Mouse (Mus musculus): Measurements from ENCODE around the gene Sntb2. TPM values are rescaled to one million over a fixed set of nuclear protein-coding genes. Genes with fewer than 3 reads are reported as not detected.

The Sntb2 gene
- polyA plus RNA-seq, 1 experiment from 2014 or later, result 10.3 TPM

DNA sequence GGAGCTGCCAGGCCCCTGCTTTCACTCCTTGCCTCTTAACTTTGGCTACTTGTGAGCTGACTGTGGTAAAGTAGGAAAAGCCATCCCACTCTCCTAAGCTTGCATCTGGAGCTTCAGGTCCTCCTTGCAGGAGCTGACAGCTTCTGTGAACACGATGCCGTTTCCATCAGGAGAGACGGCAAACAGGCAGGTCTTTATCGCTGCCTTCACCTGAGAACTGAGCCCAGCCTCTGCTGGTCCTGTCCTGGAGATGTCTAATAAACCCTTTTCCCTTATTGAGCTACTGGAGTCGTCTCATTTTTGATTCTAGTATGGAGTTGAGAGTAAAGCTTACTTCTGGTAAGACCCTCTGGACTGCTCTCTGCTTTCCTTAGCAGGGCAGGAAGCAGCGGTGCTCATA, 109.9 kb downstream of the Sntb2 start:
- peaks cover 81% of the 10 kb centered on the region for H3K36me3 ChIP-seq
- H3K27me3 ChIP-seq (replicated peaks), result no peaks in the 10 kb centered on the region
- no peaks in the 10 kb centered on the region for H3K9me3 ChIP-seq
- no peak overlapping the region for H3K27ac ChIP-seq (replicated peaks)
- no peak overlapping the region for H3K4me2 ChIP-seq
- WGBS, result 86% methylated on average over 6 of the region's 6 CpGs
- H3K4me1 ChIP-seq, result peaks cover 22% of the 10 kb centered on the region
- ATAC-seq (ENCODE audit: extremely low read depth, insufficient number of reproducible peaks, low FRiP score, low TSS enrichment), result no peak
- no peak overlapping the region for H3K4me3 ChIP-seq
- no peak overlapping the region for H3K9ac ChIP-seq

DNA sequence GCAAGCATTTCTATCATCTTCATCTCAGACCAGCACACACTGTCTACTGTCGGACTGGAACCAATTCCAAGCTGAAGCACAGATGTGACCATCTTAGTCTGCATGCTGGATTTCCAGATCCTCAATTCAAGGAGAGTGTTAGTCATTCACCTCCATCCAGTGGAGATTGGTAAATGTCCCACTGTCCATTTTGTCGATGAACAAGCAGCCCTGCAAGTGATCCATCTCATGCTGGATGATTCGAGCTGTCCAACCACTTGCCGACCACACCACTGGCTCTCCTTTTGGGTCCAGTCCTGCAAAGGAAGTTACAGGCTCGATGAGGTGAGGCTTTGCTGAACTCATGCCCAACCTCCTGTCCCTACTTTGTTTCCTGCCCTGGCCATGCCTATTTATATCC, 111.4 kb downstream of the Sntb2 start:
- peak overlapping the region; percentile 95 for H3K27ac ChIP-seq (replicated peaks)
- H3K4me2 ChIP-seq, result peak overlapping the region; percentile 96
- no peaks in the 10 kb centered on the region for H3K27me3 ChIP-seq (replicated peaks)
- peaks cover 81% of the 10 kb centered on the region for H3K36me3 ChIP-seq
- H3K9ac ChIP-seq, result peak overlapping the region; percentile 92
- 57% methylated on average over 5 of the region's 5 CpGs for WGBS
- no peaks in the 10 kb centered on the region for H3K9me3 ChIP-seq
- H3K4me3 ChIP-seq, result peak overlapping the region; percentile 93
- peaks cover 22% of the 10 kb centered on the region for H3K4me1 ChIP-seq
- no peak for ATAC-seq (ENCODE audit: extremely low read depth, insufficient number of reproducible peaks, low FRiP score, low TSS enrichment)

DNA sequence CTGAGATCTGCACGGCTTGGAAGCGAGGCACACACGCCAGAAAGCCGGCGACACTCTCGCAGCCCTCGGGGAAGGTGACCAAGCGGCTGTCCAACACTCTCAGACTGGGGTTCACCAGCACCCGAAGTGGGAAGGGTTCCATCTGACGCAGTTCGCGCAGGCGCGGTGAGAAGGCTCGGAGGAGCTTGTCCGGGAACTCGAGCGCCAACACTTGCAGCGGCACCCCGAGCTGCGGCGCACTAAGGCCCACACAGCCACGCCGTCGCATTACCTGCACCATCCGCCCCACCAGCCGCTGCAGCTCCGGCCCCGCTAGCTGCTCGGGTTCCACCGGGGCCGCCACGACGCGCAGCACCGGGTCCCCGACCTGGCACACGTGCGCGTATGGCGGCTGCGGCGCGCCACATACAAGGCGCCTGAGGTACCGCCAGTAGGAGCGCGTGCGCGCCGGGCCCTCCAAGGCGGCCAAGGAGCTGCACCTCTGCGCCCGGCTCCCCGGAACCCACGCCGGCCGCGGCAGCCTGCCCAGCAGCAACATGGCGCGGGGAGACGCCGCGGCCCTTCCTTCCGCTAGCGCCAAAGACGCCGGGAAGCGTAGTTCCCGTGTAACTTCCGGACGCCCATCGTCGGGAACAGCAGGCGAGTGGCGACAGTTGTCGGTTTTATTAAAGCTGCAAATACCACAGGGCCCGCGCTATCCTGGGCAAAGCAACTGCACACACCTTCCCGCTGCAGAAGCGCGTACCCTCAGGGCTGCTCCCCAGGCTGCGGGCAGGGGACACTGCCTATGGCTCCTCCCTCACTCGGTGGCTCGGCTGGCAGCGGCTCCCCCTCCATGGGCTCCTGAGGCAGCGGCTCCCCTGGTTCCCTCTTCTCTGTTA, 112.8 kb downstream of the Sntb2 start, which contains the start of gene Pdf:
Pdf (minus strand) TSS at position 554 of the 881 bp plus-strand sequence.
- peak within 1 kb of the TSS; percentile 92 for H3K9ac ChIP-seq
- H3K9me3 ChIP-seq, result no peaks in the 10 kb centered on the region
- peaks cover 22% of the 10 kb centered on the region for H3K4me1 ChIP-seq
- peak within 1 kb of the TSS; percentile 95 for H3K27ac ChIP-seq (replicated peaks)
- peaks cover 81% of the 10 kb centered on the region for H3K36me3 ChIP-seq
- no peaks in the 10 kb centered on the region for H3K27me3 ChIP-seq (replicated peaks)
- peak within 1 kb of the TSS; percentile 96 for H3K4me2 ChIP-seq
- WGBS, result under 1% methylated on average over 84 of the region's 87 CpGs
- ATAC-seq (ENCODE audit: extremely low read depth, insufficient number of reproducible peaks, low FRiP score, low TSS enrichment), result peak; percentile 60
- H3K4me3 ChIP-seq, result peak within 1 kb of the TSS; percentile 93

DNA sequence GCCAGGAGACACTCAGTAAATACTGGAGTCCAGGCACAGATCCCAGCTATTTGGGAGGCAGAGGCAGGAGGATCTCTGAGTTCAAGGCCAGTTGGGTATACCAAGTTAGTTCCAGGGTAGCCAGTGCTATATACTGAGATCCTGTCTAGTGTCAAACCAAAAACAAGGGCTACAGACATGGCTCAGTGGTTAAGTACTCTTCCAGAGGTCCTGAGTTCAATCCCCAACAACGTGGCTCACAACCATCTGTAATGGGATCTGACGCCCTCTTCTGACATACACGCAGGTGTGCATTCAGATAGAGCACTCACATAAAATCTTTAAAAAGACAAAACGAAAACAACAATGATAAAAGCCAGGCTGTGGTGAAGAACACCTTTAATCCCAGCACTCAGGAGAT, 113.9 kb downstream of the Sntb2 start:
- H3K27me3 ChIP-seq (replicated peaks), result no peaks in the 10 kb centered on the region
- H3K9ac ChIP-seq, result no peak overlapping the region
- peak overlapping the region; percentile 96 for H3K4me2 ChIP-seq
- no peak for ATAC-seq (ENCODE audit: extremely low read depth, insufficient number of reproducible peaks, low FRiP score, low TSS enrichment)
- peak overlapping the region; percentile 93; the same call in 1 of the 2 replicates for H3K4me3 ChIP-seq
- peak overlapping the region; percentile 95 for H3K27ac ChIP-seq (replicated peaks)
- 93% methylated on average over 4 of the region's 4 CpGs for WGBS
- peaks cover 22% of the 10 kb centered on the region for H3K4me1 ChIP-seq
- H3K9me3 ChIP-seq, result no peaks in the 10 kb centered on the region
- peaks cover 81% of the 10 kb centered on the region for H3K36me3 ChIP-seq

DNA sequence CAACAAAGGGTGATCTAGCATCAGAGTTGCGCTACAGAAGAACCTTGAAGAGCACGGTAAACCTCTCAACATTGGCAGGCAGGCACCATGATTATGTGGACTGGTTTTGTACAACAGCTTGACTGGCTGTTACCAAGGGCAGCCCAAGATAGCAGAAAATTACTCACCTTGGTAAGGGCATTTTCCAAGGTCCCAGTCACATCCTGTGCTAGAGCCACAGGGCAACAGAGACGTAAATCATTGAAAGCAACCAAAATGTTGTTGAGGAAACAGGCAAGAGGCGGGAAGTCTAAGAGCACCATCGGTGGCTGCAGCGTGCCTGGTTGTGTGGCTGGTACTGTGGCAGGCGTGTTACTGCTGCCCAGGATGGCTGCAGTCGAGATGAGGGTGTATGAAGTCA, 116.5 kb downstream of the Sntb2 start:
- 95% methylated on average over 8 of the region's 8 CpGs for WGBS
- no peak for ATAC-seq (ENCODE audit: extremely low read depth, insufficient number of reproducible peaks, low FRiP score, low TSS enrichment)
- H3K4me1 ChIP-seq, result peaks cover 26% of the 10 kb centered on the region
- H3K27me3 ChIP-seq (replicated peaks), result no peaks in the 10 kb centered on the region
- no peaks in the 10 kb centered on the region for H3K9me3 ChIP-seq
- no peak overlapping the region for H3K27ac ChIP-seq (replicated peaks)
- no peak overlapping the region for H3K4me2 ChIP-seq
- H3K9ac ChIP-seq, result no peak overlapping the region
- H3K4me3 ChIP-seq, result no peak overlapping the region
- H3K36me3 ChIP-seq, result peaks cover 59% of the 10 kb centered on the region

DNA sequence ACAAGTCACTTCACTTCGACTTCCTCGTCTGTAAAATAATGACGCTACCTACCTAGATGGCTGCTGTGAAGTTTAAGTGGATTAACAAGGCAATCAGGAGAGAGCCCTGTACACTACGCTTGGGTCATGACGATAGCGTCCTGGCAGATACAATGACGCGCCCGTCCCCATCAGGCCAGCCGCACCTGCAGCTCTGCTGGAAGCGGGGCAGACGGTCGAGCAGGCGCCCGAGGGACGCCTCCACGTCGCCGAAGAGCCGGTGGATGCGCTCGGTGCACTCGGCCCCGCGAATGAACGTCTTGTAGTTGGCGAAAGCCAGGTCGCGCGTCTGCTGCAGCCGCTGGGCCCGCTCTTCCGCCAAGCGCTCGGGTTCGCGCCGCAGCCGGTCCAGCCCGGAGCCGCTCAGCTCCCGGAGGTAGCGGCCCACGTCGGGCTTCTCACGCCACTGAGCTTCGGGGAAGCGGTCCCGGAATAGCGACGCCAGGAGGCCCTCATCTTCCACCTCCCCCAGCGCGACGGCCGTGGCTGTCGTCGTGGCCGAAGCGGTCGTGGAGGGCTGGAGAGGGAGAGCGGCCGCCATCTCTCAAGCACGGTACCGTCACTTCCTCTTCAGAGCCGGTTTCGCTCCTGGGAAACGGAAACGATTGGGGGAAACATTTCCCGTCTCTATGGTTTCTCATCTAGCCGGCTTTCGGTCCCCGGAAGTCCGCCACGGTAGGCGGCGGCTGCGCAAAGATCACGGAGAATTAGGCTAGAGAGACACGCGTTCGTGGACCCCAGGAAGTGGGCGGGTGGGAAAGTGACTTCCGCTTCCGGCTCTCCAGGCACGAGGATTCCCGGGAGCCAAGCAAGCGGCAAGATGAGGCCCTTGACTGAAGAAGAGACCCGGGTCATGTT, 120.8 kb downstream of the Sntb2 start, which contains the start of the genes Cog8 and Nip7:
Cog8 (minus strand) TSS at position 614 of the 897 bp plus-strand sequence.
Nip7 (plus strand) TSS at position 802 of the 897 bp plus-strand sequence.
- peak within 1 kb of the TSS; percentile 96 for H3K9ac ChIP-seq
- WGBS, result under 1% methylated on average over 88 of the region's 88 CpGs
- H3K9me3 ChIP-seq, result no peaks in the 10 kb centered on the region
- no peaks in the 10 kb centered on the region for H3K27me3 ChIP-seq (replicated peaks)
- peaks cover 63% of the 10 kb centered on the region for H3K36me3 ChIP-seq
- peak; percentile 90 for ATAC-seq (ENCODE audit: extremely low read depth, insufficient number of reproducible peaks, low FRiP score, low TSS enrichment)
- peaks cover 21% of the 10 kb centered on the region for H3K4me1 ChIP-seq
- H3K27ac ChIP-seq (replicated peaks), result peak within 1 kb of the TSS; percentile 76
- peak within 1 kb of the TSS; percentile 100 for H3K4me3 ChIP-seq
- peak within 1 kb of the TSS; percentile 98 for H3K4me2 ChIP-seq

DNA sequence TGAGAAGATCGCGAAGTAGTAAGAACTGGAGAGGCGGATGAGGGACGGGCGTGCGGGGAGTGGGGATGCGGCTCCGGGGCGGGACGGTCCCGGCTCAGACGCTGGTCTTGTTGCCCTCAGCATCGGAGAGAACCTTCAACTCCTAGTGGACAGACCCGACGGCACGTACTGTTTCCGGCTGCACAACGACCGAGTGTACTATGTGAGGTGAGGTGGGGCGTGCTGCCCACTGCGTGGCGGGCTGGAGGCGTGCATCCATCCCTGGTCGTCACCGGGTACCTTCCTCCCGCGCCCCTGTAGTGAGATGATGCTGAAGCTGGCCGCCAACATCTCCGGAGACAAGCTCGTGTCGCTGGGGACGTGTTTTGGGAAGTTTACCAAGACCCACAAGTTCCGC, 121.4 kb downstream of the Sntb2 start:
- WGBS, result under 1% methylated on average over 33 of the region's 33 CpGs
- H3K9ac ChIP-seq, result peak overlapping the region; percentile 88
- peak overlapping the region; percentile 100 for H3K4me3 ChIP-seq
- peaks cover 21% of the 10 kb centered on the region for H3K4me1 ChIP-seq
- H3K27me3 ChIP-seq (replicated peaks), result no peaks in the 10 kb centered on the region
- peak overlapping the region; percentile 98 for H3K4me2 ChIP-seq
- peaks cover 57% of the 10 kb centered on the region for H3K36me3 ChIP-seq
- ATAC-seq (ENCODE audit: extremely low read depth, insufficient number of reproducible peaks, low FRiP score, low TSS enrichment), result peak; percentile 34; the same call in 1 of the 2 replicates
- no peaks in the 10 kb centered on the region for H3K9me3 ChIP-seq
- peak overlapping the region; percentile 49 for H3K27ac ChIP-seq (replicated peaks)

DNA sequence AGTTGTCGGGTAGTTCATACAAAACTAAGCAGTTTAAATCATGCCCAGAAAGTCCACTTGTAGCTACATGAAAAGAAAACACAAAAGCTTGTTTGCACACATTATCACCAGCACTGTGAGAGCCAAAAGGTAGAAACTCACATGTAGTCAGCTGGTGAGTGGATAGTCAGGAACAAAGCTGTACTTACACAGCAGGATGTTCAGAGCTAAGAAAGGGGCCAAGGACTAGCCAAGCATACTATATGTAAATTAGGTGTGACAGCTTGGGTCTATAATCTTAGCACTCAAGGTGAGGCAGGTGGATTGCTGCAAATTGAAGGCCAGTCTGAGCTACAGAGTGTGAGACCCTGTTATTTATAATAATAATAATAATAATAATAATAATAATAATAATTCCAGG, 127.1 kb downstream of the Sntb2 start:
- Histone ChIP-seq H3K27ac (replicated peaks) (no peak overlapping the region), H3K36me3 (peaks cover 28% of the 10 kb centered on the region), H3K4me3 (no peak overlapping the region), H3K27me3 (replicated peaks) (no peaks in the 10 kb centered on the region), H3K4me1 (peaks cover 5% of the 10 kb centered on the region), H3K4me2 (no peak overlapping the region), H3K9ac (no peak overlapping the region), H3K9me3 (no peaks in the 10 kb centered on the region)
- WGBS, result 71% methylated on average over 1 of the region's 1 CpGs
- ATAC-seq (ENCODE audit: extremely low read depth, insufficient number of reproducible peaks, low FRiP score, low TSS enrichment), result no peak

DNA sequence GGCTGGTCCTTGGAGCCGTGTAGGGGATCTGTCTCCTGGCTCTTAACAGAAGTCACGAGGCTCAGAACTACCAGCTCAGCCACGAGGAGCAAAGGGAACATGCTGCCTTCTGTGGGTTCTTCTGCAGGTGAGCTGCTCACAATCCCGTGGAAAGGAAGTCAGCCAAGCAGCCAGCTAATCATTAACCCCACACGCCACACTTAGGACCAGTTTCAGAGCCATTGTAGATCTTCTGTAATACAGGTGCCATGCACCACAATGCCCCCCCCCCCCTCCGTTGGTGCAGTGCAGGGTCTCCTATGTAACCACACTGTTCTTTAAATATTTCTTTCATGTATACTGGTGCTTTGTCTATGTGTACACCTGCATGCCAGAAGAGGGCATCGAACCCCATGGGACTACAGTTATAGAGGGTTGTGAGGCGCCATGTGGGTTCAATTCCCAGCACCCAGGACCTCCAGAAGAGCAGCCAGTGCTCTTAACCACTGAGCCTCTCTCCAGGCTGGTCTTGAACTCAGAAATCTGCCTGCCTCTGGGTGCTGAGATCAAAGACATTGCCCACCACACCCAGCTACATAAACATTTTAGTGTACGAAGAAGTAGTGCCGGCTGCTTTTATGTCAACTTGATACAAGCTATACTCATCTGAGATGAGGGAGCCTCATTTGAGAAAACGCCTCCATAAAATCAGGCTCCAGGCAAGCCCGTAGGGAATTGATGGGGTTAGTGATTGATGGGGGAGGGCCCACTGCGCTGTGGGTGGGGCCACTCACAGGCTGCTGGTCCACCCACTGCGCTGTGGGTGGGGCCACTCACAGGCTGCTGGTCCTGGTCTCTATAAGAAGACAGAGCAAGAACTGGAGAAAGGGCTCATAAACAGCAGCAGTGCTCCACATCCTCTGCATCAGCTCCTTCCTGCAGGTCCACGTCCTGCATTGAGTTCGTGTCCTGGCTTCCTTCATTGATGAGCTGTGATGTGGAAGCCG, 130.3 kb downstream of the Sntb2 start, which contains the start of gene Tmed6:
Tmed6 (minus strand) TSS at position 134 of the 986 bp plus-strand sequence.
- 53% methylated on average over 17 of the region's 17 CpGs for WGBS
- no peak for ATAC-seq (ENCODE audit: extremely low read depth, insufficient number of reproducible peaks, low FRiP score, low TSS enrichment)
- peaks cover 28% of the 10 kb centered on the region for H3K36me3 ChIP-seq
- H3K27me3 ChIP-seq (replicated peaks), result no peaks in the 10 kb centered on the region
- H3K9me3 ChIP-seq, result no peaks in the 10 kb centered on the region
- H3K4me2 ChIP-seq, result no peak within 1 kb of the TSS
- H3K4me1 ChIP-seq, result no peaks in the 10 kb centered on the region
- H3K4me3 ChIP-seq, result no peak within 1 kb of the TSS
- no peak within 1 kb of the TSS for H3K9ac ChIP-seq
- H3K27ac ChIP-seq (replicated peaks), result no peak within 1 kb of the TSS
